Mouse (Mus musculus) C2C12 (cell line): ENCODE results near the gene Bcan.

ENCODE experiments used
- CTCF ChIP-seq: IDR thresholded peaks from one replicate; pipeline ENCODE4 v1.5.1; 2011; ENCODE audit not compliant: control insufficient read depth, insufficient read depth, insufficient read length
- MYOG ChIP-seq: IDR thresholded peaks from one replicate; pipeline ENCODE4 v1.6.1; 2011; ENCODE audit not compliant: control insufficient read depth, insufficient read length; ENCODE audit errors: extremely low read depth
- USF1 ChIP-seq: IDR thresholded peaks from one replicate; pipeline ENCODE4 v1.6.1; 2011; ENCODE audit warnings: low read depth, mild to moderate bottlenecking, control low read depth, moderate library complexity

- TF ChIP-seq CTCF: no peak
- TF ChIP-seq USF1: no peak
- TF ChIP-seq MYOG: no peak
Measured at GRCm38 (mm10) chr3:87949266-87949954, 50.6 kb downstream of the Bcan start.
